Mouse (Mus musculus): ENCODE data around the gene Supt6.
A peak's percentile ranks its signal among the peaks of the same experiment; 100 is the strongest.
"Not testable (repeated sequence)": the region's sequence is repeated elsewhere in the genome, so short reads cannot be mapped to it uniquely, and the experiment has no call there.

Supt6 gene

GRCm38 (mm10) chr11:78245627-78246317 lies at the start of gene Supt6, which contains the start of gene Sdf2:
Gene Supt6 (minus strand): TSS chr11:78245987.
Gene Sdf2 (plus strand): TSS chr11:78245746.
- DNase-seq = peak; percentile 82

GRCm38 (mm10) chr11:78294585-78294984 lies 48.8 kb upstream of the Supt6 start:
- no peak for DNase-seq

GRCm38 (mm10) chr11:78290654-78291053 lies 44.9 kb upstream of the Supt6 start, which contains the start of gene BC030499:
Gene BC030499 (plus strand): TSS chr11:78290841.
- no peak for DNase-seq

- DNase-seq = no peak
Observed at GRCm38 (mm10) chr11:78289146-78289763, 43.5 kb upstream of the Supt6 start.

GRCm38 (mm10) chr11:78279586-78279985 lies 33.8 kb upstream of the Supt6 start:
- DNase-seq = no peak

GRCm38 (mm10) chr11:78278853-78279252 lies 33.1 kb upstream of the Supt6 start:
- DNase-seq = no peak

GRCm38 (mm10) chr11:78276169-78276568 lies 30.4 kb upstream of the Supt6 start:
- not testable (repeated sequence) for DNase-seq

GRCm38 (mm10) chr11:78275596-78275995 lies 29.8 kb upstream of the Supt6 start:
- DNase-seq = no peak

GRCm38 (mm10) chr11:78271986-78272385 lies 26.2 kb upstream of the Supt6 start:
- DNase-seq = no peak

GRCm38 (mm10) chr11:78265571-78265970 lies 19.8 kb upstream of the Supt6 start:
- DNase-seq = no peak

GRCm38 (mm10) chr11:78262550-78262949 lies 16.8 kb upstream of the Supt6 start:
- DNase-seq = peak; percentile 52

- DNase-seq = peak; percentile 94
Observed at GRCm38 (mm10) chr11:78261380-78262352, 15.9 kb upstream of the Supt6 start, which contains the start of gene 2610507B11Rik. Gene 2610507B11Rik (plus strand): TSS chr11:78261752.

GRCm38 (mm10) chr11:78260489-78261258 lies 14.9 kb upstream of the Supt6 start:
- DNase-seq = no peak

- no peak for DNase-seq
Observed at GRCm38 (mm10) chr11:78256618-78257017, 10.8 kb upstream of the Supt6 start.

GRCm38 (mm10) chr11:78247727-78248140 lies 1.9 kb upstream of the Supt6 start:
- DNase-seq = no peak

- no peak for DNase-seq
Observed at GRCm38 (mm10) chr11:78247012-78247348, 1.2 kb upstream of the Supt6 start.

- no peak for DNase-seq
Observed at GRCm38 (mm10) chr11:78246318-78247011, 678 bp upstream of the Supt6 start.

GRCm38 (mm10) chr11:78245261-78245626 lies 543 bp downstream of the Supt6 start:
- DNase-seq = no peak

- DNase-seq = no peak
Observed at GRCm38 (mm10) chr11:78240193-78240857, 5.5 kb downstream of the Supt6 start.

GRCm38 (mm10) chr11:78231518-78231917 lies 14.3 kb downstream of the Supt6 start:
- DNase-seq = no peak

GRCm38 (mm10) chr11:78223586-78223985 lies 22.2 kb downstream of the Supt6 start:
- no peak for DNase-seq
